Mouse (Mus musculus): ENCODE measurements at regions not wholly inside any gene's neighbourhood (a gene's known extent, or its start where the extent isn't known, plus 50 kb on each side); places are given as distances from the start of the nearest gene placed in this dataset.

- intact Hi-C loops (cut with DNase I): no loop called here
Observed at GRCm38 (mm10) chr16:55379189-55379588, 81.4 kb upstream of the Zpld1 start.

GRCm38 (mm10) chr16:55378701-55379100 lies 80.9 kb upstream of the Zpld1 start:
- intact Hi-C loops (cut with DNase I): no loop called here
- no peak for DNase-seq (ENCODE audit: low spot score in 2 of 2)

More at GRCm38 (mm10) chr16:55379189-55379588, 81.4 kb upstream of the Zpld1 start:
- no peak for DNase-seq (ENCODE audit: low spot score in 2 of 2)

GRCm38 (mm10) chr16:55375922-55376321 lies 78.1 kb upstream of the Zpld1 start:
- intact Hi-C loops (cut with DNase I): no loop called here
- DNase-seq (ENCODE audit: low spot score in 2 of 2): no peak

- intact Hi-C loops (cut with DNase I): no loop called here
- DNase-seq (ENCODE audit: low spot score in 2 of 2): no peak
Observed at GRCm38 (mm10) chr16:55357686-55358085, 59.9 kb upstream of the Zpld1 start.

GRCm38 (mm10) chr16:55356097-55356496 lies 58.3 kb upstream of the Zpld1 start:
- intact Hi-C loops (cut with DNase I): no loop called here
- no peak for DNase-seq (ENCODE audit: low spot score in 2 of 2)

Small RNA genes lying in the stretch of these regions (microRNA-seq; reads per million reads assigned to microRNA genes)
- 0 reads per million in 2 experiments for gene Mir5118

Measured in left cerebral cortex, postnatal 14 days (tissue).